Mouse (Mus musculus) kidney, postnatal 4 days (tissue): ENCODE measurements around the gene Ggt6.

Experiments used
- DNase-seq, 2 experiments: peaks; one replicate each; pipeline ENCODE4 v3.0.0; 2021; ENCODE audit warnings: mixed read lengths in 2 of 2

Ggt6 gene

GRCm38 (mm10) chr11:72476074-72476625 is 40.8 kb downstream of the Ggt6 start:
- DNase-seq: no peak

GRCm38 (mm10) chr11:72477182-72477581 is 41.9 kb downstream of the Ggt6 start:
- DNase-seq: no peak

- DNase-seq: no peak
These were observed 42.3 kb downstream of the Ggt6 start for GRCm38 (mm10) chr11:72477653-72478052.

- peak; percentile 48 to 57 for DNase-seq
These were observed 42.9 kb downstream of the Ggt6 start for GRCm38 (mm10) chr11:72478228-72478627.

- no peak for DNase-seq
These were observed 44.2 kb downstream of the Ggt6 start for GRCm38 (mm10) chr11:72479499-72479898.

- DNase-seq: no peak
These were observed 46.0 kb downstream of the Ggt6 start for GRCm38 (mm10) chr11:72481313-72481712.

GRCm38 (mm10) chr11:72481952-72482351 is 46.6 kb downstream of the Ggt6 start:
- DNase-seq: no peak

GRCm38 (mm10) chr11:72484549-72484948 is 49.2 kb downstream of the Ggt6 start:
- no peak for DNase-seq

GRCm38 (mm10) chr11:72485157-72485556 is 49.8 kb downstream of the Ggt6 start:
- DNase-seq: no peak

GRCm38 (mm10) chr11:72485960-72486359 is 50.6 kb downstream of the Ggt6 start:
- DNase-seq: no peak

- DNase-seq: no peak
These were observed 51.8 kb downstream of the Ggt6 start for GRCm38 (mm10) chr11:72487171-72487570.

- DNase-seq: no peak
These were observed 52.4 kb downstream of the Ggt6 start for GRCm38 (mm10) chr11:72487739-72488138.
